Mouse (Mus musculus): ENCODE results near the gene Cryba1.
"Not testable (repeated sequence)": the region's sequence is repeated elsewhere in the genome, so short reads cannot be mapped to it uniquely, and the experiment has no call there.

Gene Cryba1

GRCm38 (mm10) chr11:77725183-77725582 is at the start of gene Cryba1:
TSS of gene Cryba1 (minus strand) at chr11:77725283.
- DNase-seq (ENCODE audit: low spot score) = no peak

GRCm38 (mm10) chr11:77771879-77772713 is 47.0 kb upstream of the Cryba1 start:
- no peak for DNase-seq (ENCODE audit: low spot score)

GRCm38 (mm10) chr11:77770346-77770745 is 45.3 kb upstream of the Cryba1 start:
- no peak for DNase-seq (ENCODE audit: low spot score)

- DNase-seq (ENCODE audit: low spot score) = no peak
These were observed 44.4 kb upstream of the Cryba1 start for GRCm38 (mm10) chr11:77769496-77769895.

GRCm38 (mm10) chr11:77766351-77767001 is 41.4 kb upstream of the Cryba1 start:
- no peak for DNase-seq (ENCODE audit: low spot score)

- no peak for DNase-seq (ENCODE audit: low spot score)
These were observed 40.3 kb upstream of the Cryba1 start for GRCm38 (mm10) chr11:77765459-77765777.

- no peak for DNase-seq (ENCODE audit: low spot score)
These were observed 39.8 kb upstream of the Cryba1 start for GRCm38 (mm10) chr11:77764694-77765458.

- no peak for DNase-seq (ENCODE audit: low spot score)
These were observed 38.7 kb upstream of the Cryba1 start for GRCm38 (mm10) chr11:77763673-77764340.

GRCm38 (mm10) chr11:77762783-77763672 is 37.9 kb upstream of the Cryba1 start, which contains the start of gene Myo18a:
TSS of gene Myo18a (plus strand) at chr11:77763246.
- no peak for DNase-seq (ENCODE audit: low spot score)

- DNase-seq (ENCODE audit: low spot score) = no peak
These were observed 34.9 kb upstream of the Cryba1 start for GRCm38 (mm10) chr11:77760031-77760430.

GRCm38 (mm10) chr11:77753469-77753868 is 28.4 kb upstream of the Cryba1 start:
- DNase-seq (ENCODE audit: low spot score) = no peak

- DNase-seq (ENCODE audit: low spot score) = peak; percentile 77
These were observed 27.4 kb upstream of the Cryba1 start for GRCm38 (mm10) chr11:77752525-77752924.

GRCm38 (mm10) chr11:77748996-77749395 is 23.9 kb upstream of the Cryba1 start:
- DNase-seq (ENCODE audit: low spot score) = no peak

GRCm38 (mm10) chr11:77747103-77747502 is 22.0 kb upstream of the Cryba1 start:
- not testable (repeated sequence) for DNase-seq (ENCODE audit: low spot score)

- DNase-seq (ENCODE audit: low spot score) = no peak
These were observed 21.6 kb upstream of the Cryba1 start for GRCm38 (mm10) chr11:77746652-77747051.

- DNase-seq (ENCODE audit: low spot score) = no peak
These were observed 18.9 kb upstream of the Cryba1 start for GRCm38 (mm10) chr11:77743966-77744365.

GRCm38 (mm10) chr11:77738555-77738954 is 13.5 kb upstream of the Cryba1 start:
- no peak for DNase-seq (ENCODE audit: low spot score)

GRCm38 (mm10) chr11:77737289-77737688 is 12.2 kb upstream of the Cryba1 start:
- DNase-seq (ENCODE audit: low spot score) = peak; percentile 75

GRCm38 (mm10) chr11:77728587-77728986 is 3.5 kb upstream of the Cryba1 start:
- no peak for DNase-seq (ENCODE audit: low spot score)

- DNase-seq (ENCODE audit: low spot score) = no peak
These were observed 317 bp downstream of the Cryba1 start for GRCm38 (mm10) chr11:77724766-77725165.

GRCm38 (mm10) chr11:77721389-77721788 is 3.7 kb downstream of the Cryba1 start:
- DNase-seq (ENCODE audit: low spot score) = no peak

All from c-Kit-positive CD71-positive TER-119-positive erythroid progenitor cells, embryonic 14.5 days (primary cell).